Mouse (Mus musculus): ENCODE results near the gene Defb22.

The Defb22 gene

GRCm38 (mm10) chr2:152490038-152490437 lies at the start of gene Defb22:
TSS of gene Defb22 (minus strand) at chr2:152490138.

GRCm38 (mm10) chr2:152517981-152518380 lies 28.0 kb upstream of the Defb22 start, which contains the start of gene Defb28:
TSS of gene Defb28 (plus strand) at chr2:152518255.
- 82% methylated on average over 4 of the region's 4 CpGs for WGBS

- WGBS = 47% methylated on average over 4 of the region's 4 CpGs
Measured at GRCm38 (mm10) chr2:152516084-152516483, 26.1 kb upstream of the Defb22 start.

GRCm38 (mm10) chr2:152511592-152511991 lies 21.7 kb upstream of the Defb22 start, which contains the start of gene Defb26:
TSS of gene Defb26 (minus strand) at chr2:152511692.
- WGBS = 87% methylated on average over 1 of the region's 1 CpGs

GRCm38 (mm10) chr2:152503950-152504349 lies 14.0 kb upstream of the Defb22 start:
- WGBS = 87% methylated on average over 2 of the region's 2 CpGs

- 80% methylated on average over 6 of the region's 6 CpGs for WGBS
Measured at GRCm38 (mm10) chr2:152500863-152501229, 10.9 kb upstream of the Defb22 start.

- WGBS = 64% methylated on average over 7 of the region's 7 CpGs
Measured at GRCm38 (mm10) chr2:152500204-152500862, 10.4 kb upstream of the Defb22 start.

GRCm38 (mm10) chr2:152498020-152498419 lies 8.1 kb upstream of the Defb22 start:
- WGBS = 90% methylated on average over 6 of the region's 6 CpGs

GRCm38 (mm10) chr2:152493151-152493550 lies 3.2 kb upstream of the Defb22 start:
- WGBS = 82% methylated on average over 6 of the region's 6 CpGs

- WGBS = 75% methylated on average over 2 of the region's 2 CpGs
Measured at GRCm38 (mm10) chr2:152487024-152487423, 2.9 kb downstream of the Defb22 start.

- WGBS = 94% methylated on average over 7 of the region's 7 CpGs
Measured at GRCm38 (mm10) chr2:152481726-152482125, 8.2 kb downstream of the Defb22 start.

- 82% methylated on average over 3 of the region's 3 CpGs for WGBS
Measured at GRCm38 (mm10) chr2:152480881-152481280, 9.1 kb downstream of the Defb22 start.

- WGBS = 48% methylated on average over 2 of the region's 2 CpGs
Measured at GRCm38 (mm10) chr2:152476763-152477162, 13.2 kb downstream of the Defb22 start, which contains the start of gene Defb20. TSS of gene Defb20 (plus strand) at chr2:152477063.

- 29% methylated on average over 3 of the region's 3 CpGs for WGBS
Measured at GRCm38 (mm10) chr2:152472434-152472833, 17.5 kb downstream of the Defb22 start.

- 27% methylated on average over 7 of the region's 7 CpGs for WGBS
Measured at GRCm38 (mm10) chr2:152470973-152471372, 19.0 kb downstream of the Defb22 start.

GRCm38 (mm10) chr2:152464570-152465150 lies 25.3 kb downstream of the Defb22 start, which contains the start of gene Defb23:
TSS of gene Defb23 (minus strand) at chr2:152464620.
- WGBS = 93% methylated on average over 3 of the region's 3 CpGs

- 69% methylated on average over 13 of the region's 13 CpGs for WGBS
Measured at GRCm38 (mm10) chr2:152459241-152459640, 30.7 kb downstream of the Defb22 start.

- WGBS = 79% methylated on average over 4 of the region's 4 CpGs
Measured at GRCm38 (mm10) chr2:152452101-152452781, 37.7 kb downstream of the Defb22 start.

GRCm38 (mm10) chr2:152450241-152450640 lies 39.7 kb downstream of the Defb22 start:
- 4% methylated on average over 5 of the region's 5 CpGs for WGBS

GRCm38 (mm10) chr2:152447461-152447860 lies 42.5 kb downstream of the Defb22 start:
- 42% methylated on average over 5 of the region's 5 CpGs for WGBS

- WGBS = 75% methylated on average over 2 of the region's 2 CpGs
Measured at GRCm38 (mm10) chr2:152446642-152447041, 43.3 kb downstream of the Defb22 start.

- 60% methylated on average over 8 of the region's 8 CpGs for WGBS
Measured at GRCm38 (mm10) chr2:152443281-152443680, 46.7 kb downstream of the Defb22 start.

- 92% methylated on average over 4 of the region's 4 CpGs for WGBS
Measured at GRCm38 (mm10) chr2:152442322-152442721, 47.6 kb downstream of the Defb22 start.

All from cerebral cortex, adult 2 months (tissue).